Mouse (Mus musculus) lung, postnatal 0 days (tissue): ENCODE data around the gene Nrp2.

Experiments used
- CTCF ChIP-seq: IDR thresholded peaks from 2 replicates; pipeline ENCODE4 v1.5.1; 2016; ENCODE audit warnings: antibody characterized with exemption, mild to moderate bottlenecking
- EP300 ChIP-seq: IDR thresholded peaks from 2 replicates; pipeline ENCODE4 v1.6.1; 2016; ENCODE audit warnings: antibody characterized with exemption, mild to moderate bottlenecking, control low read depth

- TF ChIP-seq CTCF (no peak; the same call in none of the 2 replicates), EP300 (peak; percentile 47)
These were observed 21.5 kb downstream of the Nrp2 start for GRCm38 (mm10) chr1:62724461-62725021.
